Mouse (Mus musculus) CH12.LX (cell line): ENCODE data around the gene Fhl3.

ENCODE experiments used
- CHD2 ChIP-seq: IDR thresholded peaks from 2 replicates; pipeline ENCODE4 v1.6.1; 2011; ENCODE audit warnings: low read length, improper control_type of control experiment
- CTCF ChIP-seq, 2 experiments: IDR thresholded peaks in 1 of 2; conservative IDR thresholded peaks in 1 of 2; 2 replicates each; pipeline ENCODE4 v1.5.1; 2011 to 2012; ENCODE audit warnings: low read depth in 2 of 2, low read length in 2 of 2, improper control_type of control experiment in 1 of 2, inconsistent platforms in 1 of 2, mild to moderate bottlenecking in 1 of 2, moderate library complexity in 1 of 2
- EP300 ChIP-seq: IDR thresholded peaks from 2 replicates; pipeline ENCODE4 v1.6.1; 2011; ENCODE audit warnings: low read length, improper control_type of control experiment
- IRF4 ChIP-seq: IDR thresholded peaks from 2 replicates; pipeline ENCODE4 v1.6.1; 2014; ENCODE audit warnings: low read depth, mild to moderate bottlenecking, inconsistent platforms, low read length, improper control_type of control experiment
- JUND ChIP-seq: conservative IDR thresholded peaks from 2 replicates; pipeline ENCODE4 v1.6.1; 2011; ENCODE audit warnings: low read depth, low read length, improper control_type of control experiment
- MXI1 ChIP-seq: IDR thresholded peaks from 2 replicates; pipeline ENCODE4 v1.6.1; 2011; ENCODE audit warnings: mild to moderate bottlenecking, low read depth, low read length, improper control_type of control experiment
- MYC ChIP-seq: IDR thresholded peaks from 2 replicates; pipeline ENCODE4 v1.6.1; 2011; ENCODE audit warnings: low read depth, mild to moderate bottlenecking, improper control_type of control experiment, low read length
- POLR2A ChIP-seq: IDR thresholded peaks from 2 replicates; pipeline ENCODE4 v1.6.1; 2011; ENCODE audit warnings: low read depth, mild to moderate bottlenecking, improper control_type of control experiment, low read length
- SMC3 ChIP-seq: IDR thresholded peaks from 2 replicates; pipeline ENCODE4 v1.6.1; 2011; ENCODE audit warnings: low read depth, low read length, improper control_type of control experiment
- USF1 ChIP-seq: IDR thresholded peaks from 2 replicates; pipeline ENCODE4 v1.6.1; 2014; ENCODE audit warnings: low read depth, mild to moderate bottlenecking, inconsistent platforms, low read length, improper control_type of control experiment
- ZMIZ1 ChIP-seq: IDR thresholded peaks from 2 replicates; pipeline ENCODE4 v1.6.1; 2012; ENCODE audit warnings: low read depth, mild to moderate bottlenecking, inconsistent platforms, low read length, improper control_type of control experiment
- ZNF384 ChIP-seq: IDR thresholded peaks from 2 replicates; pipeline ENCODE4 v1.6.1; 2012; ENCODE audit warnings: low read depth, low read length, improper control_type of control experiment, inconsistent platforms

DNA sequence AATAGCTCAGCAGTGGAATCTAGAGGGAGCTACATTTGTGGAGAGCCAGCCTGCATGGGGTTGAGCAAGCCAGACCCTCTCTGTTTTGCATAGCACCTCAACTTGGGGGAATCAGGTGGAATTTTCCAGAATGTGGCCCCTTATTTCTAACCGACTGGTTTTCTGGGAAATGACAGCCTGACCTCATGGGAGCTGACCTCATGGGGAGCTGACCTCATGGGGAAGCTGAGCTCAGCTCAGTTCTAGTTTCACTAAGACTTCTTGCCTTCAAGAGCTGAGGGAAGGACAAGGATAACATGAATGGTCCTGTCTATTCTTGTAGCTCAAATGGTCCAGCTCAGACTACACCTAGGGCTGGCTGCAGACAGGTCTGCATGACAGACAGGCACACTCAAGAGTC, 38.3 kb downstream of the Fhl3 start:
- TF ChIP-seq POLR2A: no peak
- TF ChIP-seq EP300: peak; percentile 48; the same call in 1 of the 2 replicates
- no peak for TF ChIP-seq JUND
- no peak for TF ChIP-seq ZNF384
- no peak for TF ChIP-seq SMC3
- no peak for TF ChIP-seq MXI1
- TF ChIP-seq MYC: peak; percentile 51; the same call in 1 of the 2 replicates
- TF ChIP-seq ZMIZ1: no peak
- no peak for TF ChIP-seq CTCF (conservative IDR thresholded peaks at IDR 0.05 in 1 of 2, IDR thresholded peaks at IDR 0.05 in 1 of 2; ENCODE audit: low read depth in 2 of 2, low read length in 2 of 2)
- TF ChIP-seq CHD2: no peak
- peak; percentile 43; the same call in 1 of the 2 replicates for TF ChIP-seq IRF4
- no peak for TF ChIP-seq USF1
